Mouse (Mus musculus) embryonic facial prominence, embryonic 11.5 days (tissue): ENCODE measurements around the gene Hsd17b7. TPM values are rescaled to one million over a fixed set of nuclear protein-coding genes. Genes with fewer than 3 reads are reported as not detected.

Experiments
- ATAC-seq: fragments of 200-750 bp; cut with Nextera tagmentation; replicated peaks from 2 replicates; pipeline ENCODE4 v1.8.0; 2017; ENCODE audit warnings: low read depth; ENCODE audit not compliant: insufficient number of reproducible peaks, low FRiP score, low TSS enrichment
- DNase-seq: peaks from one replicate; pipeline ENCODE4 v3.0.0-alpha.2; 2015; ENCODE audit warnings: low spot score
- H3K27ac ChIP-seq: fragments of 300-500 bp; sonication (generic); replicated peaks from 2 replicates; pipeline ENCODE4 v1.5.1; 2014; ENCODE audit warnings: mild to moderate bottlenecking, low read depth, low read length, control low read depth
- H3K27me3 ChIP-seq: fragments of 300-500 bp; sonication (generic); 2 replicates; pipeline ENCODE4 v1.6.1; 2014; ENCODE audit warnings: mild to moderate bottlenecking, low read length, moderate library complexity, mixed read lengths; ENCODE audit not compliant: control insufficient read depth, insufficient read depth
- H3K36me3 ChIP-seq: fragments of 300-500 bp; sonication (generic); replicated peaks from 2 replicates; pipeline ENCODE4 v1.6.1; 2014; ENCODE audit warnings: low read depth, mild to moderate bottlenecking, low read length, moderate library complexity, mixed read lengths; ENCODE audit not compliant: control insufficient read depth, insufficient read depth
- H3K4me1 ChIP-seq: fragments of 300-500 bp; sonication (generic); 2 replicates; pipeline ENCODE4 v1.6.1; 2014; ENCODE audit warnings: low read length, mixed read lengths; ENCODE audit not compliant: control insufficient read depth, insufficient read depth
- H3K4me2 ChIP-seq: fragments of 300-500 bp; sonication (generic); 2 replicates; pipeline ENCODE4 v1.6.1; 2014; ENCODE audit warnings: low read depth, mild to moderate bottlenecking, control low read depth, low read length, moderate library complexity
- H3K4me3 ChIP-seq: fragments of 300-500 bp; sonication (generic); 2 replicates; pipeline ENCODE4 v1.5.1; 2014; ENCODE audit warnings: low read depth, low read length, control low read depth
- H3K9ac ChIP-seq: fragments of 300-500 bp; sonication (generic); replicated peaks from 2 replicates; pipeline ENCODE4 v1.6.1; 2014; ENCODE audit warnings: mild to moderate bottlenecking, control low read depth, low read length
- H3K9me3 ChIP-seq: fragments of 300-500 bp; sonication (generic); replicated peaks from 2 replicates; pipeline ENCODE4 v1.6.1; 2016; ENCODE audit warnings: mild to moderate bottlenecking, low read length, inconsistent platforms, mixed read lengths; ENCODE audit not compliant: control insufficient read depth
- WGBS: fragments of 180-500 bp; shearing (Covaris S2); extraction: QIAGEN DNeasy Blood & Tissue Kit; methylation state at CpG from one replicate; pipeline ENCODE4 v1.1.7; 2014; 5-methylcytosine and 5-hydroxymethylcytosine counted together
- polyA plus RNA-seq: library from polyadenylated mRNA; unstranded; fragments of >200 nt; fragmentation: Nextera tagmentation; extraction: Ambion mirVana; gene quantifications from 2 replicates; pipeline ENCODE4 v1.2.1, GENCODE M21; 2014

Hsd17b7 gene
- polyA plus RNA-seq, 1 experiment from 2014 or later: 15.7 TPM

DNA sequence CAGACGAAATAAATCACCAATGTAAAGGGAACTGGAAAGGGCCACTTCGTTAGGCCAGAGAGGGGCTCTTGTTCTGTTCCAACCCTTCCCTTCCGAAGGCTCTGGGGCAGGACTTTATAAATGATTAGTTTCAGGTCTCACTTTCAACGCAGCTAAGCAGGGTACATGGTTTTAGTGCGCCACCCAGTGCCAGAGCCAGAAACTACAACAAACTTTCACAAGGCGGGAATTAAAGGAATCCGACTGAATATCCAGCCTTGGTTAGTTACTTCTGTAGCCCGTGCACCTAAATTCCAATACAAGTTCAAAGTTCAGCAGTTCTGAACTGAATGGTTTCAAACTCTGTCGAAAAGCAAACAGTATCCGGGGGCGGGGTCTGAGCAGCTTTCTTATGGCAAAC lies 49.8 kb downstream of the Hsd17b7 start:
- Histone ChIP-seq H3K36me3 (no peaks in the 10 kb centered on the region), H3K9me3 (no peaks in the 10 kb centered on the region), H3K9ac (no peak overlapping the region), H3K4me2 (no peak overlapping the region), H3K27ac (no peak overlapping the region), H3K27me3 (no peaks in the 10 kb centered on the region), H3K4me1 (no peaks in the 10 kb centered on the region; the same call in 1 of the 2 replicates), H3K4me3 (no peak overlapping the region)
- WGBS: 4% methylated on average over 11 of the region's 11 CpGs
- DNase-seq (peak; percentile 91), ATAC-seq (peak; percentile 61)

GRCm38 (mm10) chr1:169917998-169918397 lies 51.0 kb downstream of the Hsd17b7 start:
- H3K9ac ChIP-seq: no peak overlapping the region
- H3K27me3 ChIP-seq: no peaks in the 10 kb centered on the region
- H3K9me3 ChIP-seq: no peaks in the 10 kb centered on the region
- ATAC-seq (no peak), DNase-seq (peak; percentile 75)
- H3K27ac ChIP-seq: no peak overlapping the region
- H3K4me1 ChIP-seq: no peaks in the 10 kb centered on the region; the same call in 1 of the 2 replicates
- WGBS: 24% methylated on average over 4 of the region's 4 CpGs
- no peak overlapping the region for H3K4me3 ChIP-seq
- no peak overlapping the region for H3K4me2 ChIP-seq
- H3K36me3 ChIP-seq: no peaks in the 10 kb centered on the region

DNA sequence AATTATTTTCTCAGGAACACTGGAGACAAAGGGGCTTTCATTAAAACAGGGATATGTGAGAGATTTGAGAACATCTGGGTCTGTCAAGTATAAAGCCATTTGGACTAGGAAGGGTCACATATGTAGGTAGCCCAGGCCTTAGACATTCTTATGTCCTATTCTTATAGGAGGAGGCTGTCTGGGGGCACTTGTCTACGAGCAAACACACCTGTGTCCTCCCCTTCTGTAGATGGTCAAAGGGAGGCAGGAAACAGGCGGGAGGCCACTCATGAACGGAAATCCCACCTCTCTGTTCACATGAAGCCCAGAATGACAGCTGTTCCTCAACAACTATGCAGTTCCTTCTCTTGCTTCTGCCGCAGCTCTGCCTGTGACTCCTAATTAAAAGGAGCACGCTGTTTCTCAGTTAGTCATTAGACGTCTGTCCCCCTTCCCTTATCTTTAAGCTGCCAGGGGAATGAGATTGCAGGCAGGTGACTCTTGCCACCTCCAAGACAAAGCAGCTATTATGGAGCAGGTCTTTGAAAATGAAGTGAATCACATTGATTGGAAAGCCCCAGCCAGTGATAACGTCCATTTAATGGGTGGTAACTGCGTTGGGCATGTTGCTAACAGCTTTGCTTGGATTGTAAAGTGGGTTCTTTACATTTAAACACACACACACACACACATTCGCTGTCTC lies 51.8 kb downstream of the Hsd17b7 start:
- H3K4me1 ChIP-seq: no peaks in the 10 kb centered on the region; the same call in 1 of the 2 replicates
- WGBS: 62% methylated on average over 9 of the region's 9 CpGs
- H3K9me3 ChIP-seq: no peaks in the 10 kb centered on the region
- H3K4me2 ChIP-seq: no peak overlapping the region
- peak; percentile 7; the same call in 1 of the 2 replicates for ATAC-seq
- no peak overlapping the region for H3K4me3 ChIP-seq
- DNase-seq: no peak
- no peak overlapping the region for H3K9ac ChIP-seq
- H3K27me3 ChIP-seq: no peaks in the 10 kb centered on the region
- H3K27ac ChIP-seq: no peak overlapping the region
- no peaks in the 10 kb centered on the region for H3K36me3 ChIP-seq

- Histone ChIP-seq H3K9ac (no peak overlapping the region), H3K4me1 (no peaks in the 10 kb centered on the region; the same call in 1 of the 2 replicates), H3K4me3 (no peak overlapping the region), H3K9me3 (no peaks in the 10 kb centered on the region), H3K4me2 (no peak overlapping the region), H3K27me3 (no peaks in the 10 kb centered on the region), H3K27ac (no peak overlapping the region), H3K36me3 (no peaks in the 10 kb centered on the region)
- DNase-seq: no peak
- WGBS: 47% methylated on average over 7 of the region's 7 CpGs
- ATAC-seq: peak; percentile 50; the same call in 1 of the 2 replicates
These were observed 52.4 kb downstream of the Hsd17b7 start for GRCm38 (mm10) chr1:169916659-169917058.

DNA sequence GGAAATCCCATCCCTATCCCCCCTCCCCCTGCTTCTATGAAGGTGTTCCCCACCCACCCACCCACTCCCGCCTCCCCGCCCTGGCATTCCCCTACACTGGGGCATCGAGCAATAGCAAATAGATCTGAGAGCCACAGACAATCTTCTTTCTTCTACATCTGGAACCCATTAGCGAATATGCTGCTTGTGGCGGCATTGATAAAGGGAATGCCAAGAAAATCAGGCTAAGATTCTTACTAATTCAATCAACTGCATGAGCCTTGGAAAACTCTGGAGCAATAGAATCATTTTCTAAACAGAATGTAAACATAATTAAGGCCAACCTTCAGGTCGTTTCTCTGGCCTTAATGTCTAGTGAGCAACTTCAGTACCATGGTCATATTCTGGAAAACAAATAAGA lies 57.5 kb downstream of the Hsd17b7 start:
- H3K27me3 ChIP-seq: no peaks in the 10 kb centered on the region
- ATAC-seq (no peak), DNase-seq (peak; percentile 74)
- H3K4me2 ChIP-seq: no peak overlapping the region
- H3K9ac ChIP-seq: no peak overlapping the region
- H3K4me1 ChIP-seq: no peaks in the 10 kb centered on the region; the same call in 1 of the 2 replicates
- H3K27ac ChIP-seq: no peak overlapping the region
- no peaks in the 10 kb centered on the region for H3K9me3 ChIP-seq
- no peaks in the 10 kb centered on the region for H3K36me3 ChIP-seq
- H3K4me3 ChIP-seq: no peak overlapping the region
- 40% methylated on average over 6 of the region's 6 CpGs for WGBS

GRCm38 (mm10) chr1:169910751-169911150 lies 58.3 kb downstream of the Hsd17b7 start:
- no peak; the same call in 1 of the 2 replicates for ATAC-seq
- Histone ChIP-seq H3K4me1 (no peaks in the 10 kb centered on the region; the same call in 1 of the 2 replicates), H3K36me3 (no peaks in the 10 kb centered on the region), H3K4me3 (no peak overlapping the region), H3K4me2 (no peak overlapping the region), H3K9ac (no peak overlapping the region), H3K27me3 (no peaks in the 10 kb centered on the region), H3K9me3 (no peaks in the 10 kb centered on the region), H3K27ac (no peak overlapping the region)
- 84% methylated on average over 7 of the region's 7 CpGs for WGBS
- DNase-seq: no peak

DNA sequence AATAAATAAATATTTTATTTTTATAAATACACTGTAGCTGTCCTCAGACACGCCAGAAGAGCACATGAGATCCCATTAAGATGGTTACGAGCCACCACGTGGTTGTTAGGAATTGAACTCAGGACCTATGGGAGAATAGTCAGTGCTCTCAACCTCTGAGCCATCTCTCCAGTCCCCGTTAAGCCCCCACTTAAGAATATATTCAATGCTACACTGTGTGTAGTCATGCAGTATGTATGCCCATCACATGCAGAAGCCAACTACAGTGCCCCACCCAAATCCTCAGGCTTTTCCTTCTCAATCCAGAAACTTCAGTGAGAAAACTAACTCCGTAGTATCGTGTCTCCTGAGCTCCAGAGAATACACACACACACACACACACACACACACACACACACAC lies 59.4 kb downstream of the Hsd17b7 start:
- Histone ChIP-seq H3K9ac (no peak overlapping the region), H3K4me3 (no peak overlapping the region), H3K9me3 (no peaks in the 10 kb centered on the region), H3K4me1 (no peaks in the 10 kb centered on the region; the same call in 1 of the 2 replicates), H3K4me2 (no peak overlapping the region), H3K36me3 (no peaks in the 10 kb centered on the region), H3K27ac (no peak overlapping the region), H3K27me3 (no peaks in the 10 kb centered on the region)
- DNase-seq (no peak), ATAC-seq (no peak)
- 88% methylated on average over 6 of the region's 6 CpGs for WGBS

GRCm38 (mm10) chr1:169909163-169909562 lies 59.9 kb downstream of the Hsd17b7 start:
- H3K9ac ChIP-seq: no peak overlapping the region
- ATAC-seq (no peak), DNase-seq (no peak)
- no peaks in the 10 kb centered on the region; the same call in 1 of the 2 replicates for H3K4me1 ChIP-seq
- no peaks in the 10 kb centered on the region for H3K9me3 ChIP-seq
- H3K4me3 ChIP-seq: no peak overlapping the region
- H3K4me2 ChIP-seq: no peak overlapping the region
- 86% methylated on average over 5 of the region's 5 CpGs for WGBS
- no peak overlapping the region for H3K27ac ChIP-seq
- H3K36me3 ChIP-seq: no peaks in the 10 kb centered on the region
- no peaks in the 10 kb centered on the region for H3K27me3 ChIP-seq
